Mouse (Mus musculus) stomach, embryonic 16.5 days (tissue): Measurements from ENCODE around the gene Pdgfra. TPM values are rescaled to one million over a fixed set of nuclear protein-coding genes. Genes with fewer than 3 reads are reported as not detected.

ENCODE experiments used
- ATAC-seq: fragments of 200-750 bp; cut with Nextera tagmentation; 2 replicates; pipeline ENCODE4 v1.8.0; 2017; ENCODE audit warnings: moderate number of reproducible peaks, moderate TSS enrichment; ENCODE audit not compliant: insufficient read depth, low FRiP score
- H3K27ac ChIP-seq: fragments of 300-500 bp; sonication (generic); 2 replicates; pipeline ENCODE4 v1.5.1; 2014; ENCODE audit warnings: low read length
- H3K27me3 ChIP-seq: fragments of 300-500 bp; sonication (generic); 2 replicates; pipeline ENCODE4 v1.6.1; 2014; ENCODE audit warnings: low read length, control low read depth, mixed read lengths; ENCODE audit not compliant: control insufficient read depth, insufficient read depth
- H3K36me3 ChIP-seq: fragments of 300-500 bp; sonication (generic); 2 replicates; pipeline ENCODE4 v1.6.1; 2014; ENCODE audit warnings: low read length; ENCODE audit not compliant: control insufficient read depth, insufficient read depth
- H3K4me1 ChIP-seq: fragments of 300-500 bp; sonication (generic); 2 replicates; pipeline ENCODE4 v1.6.1; 2014; ENCODE audit warnings: low read length, control low read depth, mixed read lengths; ENCODE audit not compliant: control insufficient read depth, insufficient read depth
- H3K4me2 ChIP-seq: fragments of 300-500 bp; sonication (generic); 2 replicates; pipeline ENCODE4 v1.6.1; 2014; ENCODE audit warnings: low read depth, low read length, mixed read lengths
- H3K4me3 ChIP-seq: fragments of 300-500 bp; sonication (generic); replicated peaks from 2 replicates; pipeline ENCODE4 v1.5.1; 2014; ENCODE audit warnings: mild to moderate bottlenecking, low read length
- H3K9ac ChIP-seq: fragments of 300-500 bp; sonication (generic); 2 replicates; pipeline ENCODE4 v1.6.1; 2014; ENCODE audit warnings: low read length
- H3K9me3 ChIP-seq: fragments of 300-500 bp; sonication (generic); replicated peaks from 2 replicates; pipeline ENCODE4 v1.6.1; 2016; ENCODE audit warnings: low read length, control low read depth; ENCODE audit not compliant: control insufficient read depth
- WGBS: fragments of 180-500 bp; shearing (Covaris S2); extraction: QIAGEN DNeasy Blood & Tissue Kit; methylation state at CpG from one replicate; pipeline ENCODE4 v1.1.7; 2014; 5-methylcytosine and 5-hydroxymethylcytosine counted together
- polyA plus RNA-seq: library from polyadenylated mRNA; unstranded; fragments of >200 nt; fragmentation: Nextera tagmentation; extraction: Ambion mirVana; gene quantifications from 2 replicates; pipeline ENCODE4 v1.2.1, GENCODE M21; 2015

The Pdgfra gene
- polyA plus RNA-seq, 1 experiment from 2014 or later, result 39.5 TPM

DNA sequence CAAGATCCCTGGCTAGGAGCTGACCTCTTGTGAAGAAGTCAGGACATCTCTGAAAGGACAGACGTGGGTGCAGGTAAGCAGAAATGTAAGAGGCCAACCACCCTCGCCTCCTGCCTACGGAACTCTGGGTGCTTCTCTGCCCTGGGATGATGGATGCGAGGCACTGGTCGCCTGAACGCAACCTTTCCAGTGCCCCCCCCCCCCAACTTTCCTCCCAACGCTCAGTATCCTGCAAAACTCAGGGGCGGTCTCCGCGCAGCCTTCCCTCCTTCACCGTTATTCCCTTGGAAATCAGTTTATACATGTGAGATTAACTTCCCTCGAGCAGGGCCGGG is 1.5 kb downstream of the Pdgfra start:
- ATAC-seq, result no peak
- peak overlapping the region; percentile 93 for H3K27ac ChIP-seq
- H3K9ac ChIP-seq, result peak overlapping the region; percentile 72
- peak overlapping the region; percentile 87 for H3K4me2 ChIP-seq
- H3K9me3 ChIP-seq, result no peaks in the 10 kb centered on the region
- H3K4me3 ChIP-seq, result peak overlapping the region; percentile 62
- WGBS, result under 1% methylated on average over 13 of the region's 13 CpGs
- H3K36me3 ChIP-seq, result no peaks in the 10 kb centered on the region
- peaks cover 19% of the 10 kb centered on the region for H3K27me3 ChIP-seq
- peaks cover 12% of the 10 kb centered on the region; the same call in 1 of the 2 replicates for H3K4me1 ChIP-seq

- Histone ChIP-seq H3K4me2 (peak overlapping the region; percentile 87), H3K4me1 (peaks cover 11% of the 10 kb centered on the region; the same call in 1 of the 2 replicates), H3K9ac (peak overlapping the region; percentile 72), H3K27ac (peak overlapping the region; percentile 93), H3K36me3 (no peaks in the 10 kb centered on the region), H3K9me3 (no peaks in the 10 kb centered on the region), H3K4me3 (peak overlapping the region; percentile 62), H3K27me3 (peaks cover 19% of the 10 kb centered on the region)
- ATAC-seq, result no peak
- 1% methylated on average over 27 of the region's 27 CpGs for whole genome bisulfite sequencing
These were observed 2.0 kb downstream of the Pdgfra start for GRCm38 (mm10) chr5:75153961-75154620.

DNA sequence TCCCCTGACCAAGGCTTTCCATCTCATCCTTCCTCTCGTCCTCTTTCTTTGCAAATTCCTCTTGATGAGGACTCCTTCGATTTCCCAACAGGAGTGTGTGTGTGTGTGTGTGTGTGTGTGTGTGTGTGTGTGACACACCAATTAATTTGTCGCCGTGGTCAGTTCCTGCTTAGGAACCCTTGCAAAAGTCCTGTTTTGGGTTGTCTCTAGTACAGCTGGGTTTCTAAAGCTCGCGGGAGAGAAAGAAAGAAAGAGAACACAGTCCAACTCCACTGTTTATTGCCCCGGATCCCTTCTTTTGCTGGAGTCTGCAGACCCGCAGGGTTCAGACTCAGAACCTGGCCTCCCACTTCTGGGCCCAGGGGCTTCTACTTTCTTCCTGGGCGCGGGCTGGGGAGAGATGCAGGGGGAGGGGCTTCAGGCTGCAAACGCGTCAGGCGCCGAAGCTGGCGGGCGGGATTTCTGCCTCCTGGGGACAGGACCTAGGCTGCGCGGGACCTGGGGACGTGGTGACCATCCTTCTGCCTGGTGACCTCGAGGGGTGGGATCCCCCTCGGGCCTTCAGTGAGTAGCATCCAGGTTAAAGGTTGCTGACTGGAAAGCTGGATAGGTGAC is 2.6 kb downstream of the Pdgfra start:
- Histone ChIP-seq H3K4me3 (peak overlapping the region; percentile 62), H3K9me3 (no peaks in the 10 kb centered on the region), H3K9ac (peak overlapping the region; percentile 72), H3K36me3 (no peaks in the 10 kb centered on the region), H3K4me1 (peaks cover 11% of the 10 kb centered on the region; the same call in 1 of the 2 replicates), H3K4me2 (peak overlapping the region; percentile 87), H3K27me3 (peaks cover 16% of the 10 kb centered on the region), H3K27ac (peak overlapping the region; percentile 93)
- peak; percentile 9; the same call in 1 of the 2 replicates for ATAC-seq
- WGBS, result 2% methylated on average over 21 of the region's 21 CpGs

- peaks cover 11% of the 10 kb centered on the region; the same call in 1 of the 2 replicates for H3K4me1 ChIP-seq
- no peaks in the 10 kb centered on the region for H3K9me3 ChIP-seq
- H3K27me3 ChIP-seq, result peaks cover 16% of the 10 kb centered on the region
- H3K4me3 ChIP-seq, result peak overlapping the region; percentile 62
- peak overlapping the region; percentile 72 for H3K9ac ChIP-seq
- peak overlapping the region; percentile 93 for H3K27ac ChIP-seq
- under 1% methylated on average over 7 of the region's 9 CpGs for WGBS
- peak overlapping the region; percentile 87 for H3K4me2 ChIP-seq
- H3K36me3 ChIP-seq, result no peaks in the 10 kb centered on the region
- no peak for ATAC-seq
These were observed 3.2 kb downstream of the Pdgfra start for GRCm38 (mm10) chr5:75155281-75155680.

DNA sequence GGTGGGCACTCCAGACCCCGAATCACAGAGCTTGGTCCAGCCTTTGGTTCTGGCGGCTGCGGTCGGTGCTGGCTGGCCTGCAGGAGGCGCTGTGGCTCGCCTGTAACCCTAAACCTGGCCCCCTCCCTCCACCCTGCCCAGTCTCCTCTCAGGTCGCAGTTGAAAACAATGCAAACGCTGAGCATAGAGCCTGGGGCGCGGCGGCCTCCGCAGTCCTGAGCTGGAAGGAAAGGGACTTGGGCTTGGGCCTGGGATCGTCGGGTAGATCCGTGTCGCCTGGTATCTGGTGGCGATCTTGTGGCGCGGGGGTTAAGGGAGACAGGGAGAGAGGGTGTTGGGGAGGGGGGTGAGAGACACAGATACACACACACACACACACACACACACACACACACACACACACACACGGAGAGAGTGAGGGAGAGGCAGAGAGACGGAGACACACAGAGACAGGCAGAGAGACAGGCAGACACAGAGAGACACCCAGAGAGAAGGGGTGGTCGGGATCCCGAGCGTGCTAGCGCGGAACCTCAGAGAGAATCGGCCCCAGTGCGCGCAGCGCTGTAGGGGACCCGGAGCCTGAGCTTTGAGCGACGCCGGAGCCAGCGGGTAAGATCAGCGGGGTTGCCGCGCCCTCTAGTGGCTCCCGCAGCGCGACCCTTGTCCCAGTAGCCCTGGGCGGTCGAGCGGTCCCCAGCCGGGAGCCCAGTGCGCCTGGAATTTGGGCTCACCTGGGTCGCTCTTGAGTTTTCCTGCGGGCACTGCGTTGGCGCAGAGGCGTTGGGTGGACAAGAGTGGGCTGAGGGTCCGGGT is 3.9 kb downstream of the Pdgfra start:
- peaks cover 6% of the 10 kb centered on the region; the same call in 1 of the 2 replicates for H3K4me1 ChIP-seq
- peak overlapping the region; percentile 84 for H3K27ac ChIP-seq
- ATAC-seq, result peak; percentile 79
- H3K9ac ChIP-seq, result peak overlapping the region; percentile 69
- H3K9me3 ChIP-seq, result no peaks in the 10 kb centered on the region
- whole genome bisulfite sequencing, result under 1% methylated on average over 52 of the region's 52 CpGs
- no peaks in the 10 kb centered on the region for H3K36me3 ChIP-seq
- peak overlapping the region; percentile 87 for H3K4me2 ChIP-seq
- H3K27me3 ChIP-seq, result peaks cover 11% of the 10 kb centered on the region; the same call in 1 of the 2 replicates
- H3K4me3 ChIP-seq, result peak overlapping the region; percentile 62

DNA sequence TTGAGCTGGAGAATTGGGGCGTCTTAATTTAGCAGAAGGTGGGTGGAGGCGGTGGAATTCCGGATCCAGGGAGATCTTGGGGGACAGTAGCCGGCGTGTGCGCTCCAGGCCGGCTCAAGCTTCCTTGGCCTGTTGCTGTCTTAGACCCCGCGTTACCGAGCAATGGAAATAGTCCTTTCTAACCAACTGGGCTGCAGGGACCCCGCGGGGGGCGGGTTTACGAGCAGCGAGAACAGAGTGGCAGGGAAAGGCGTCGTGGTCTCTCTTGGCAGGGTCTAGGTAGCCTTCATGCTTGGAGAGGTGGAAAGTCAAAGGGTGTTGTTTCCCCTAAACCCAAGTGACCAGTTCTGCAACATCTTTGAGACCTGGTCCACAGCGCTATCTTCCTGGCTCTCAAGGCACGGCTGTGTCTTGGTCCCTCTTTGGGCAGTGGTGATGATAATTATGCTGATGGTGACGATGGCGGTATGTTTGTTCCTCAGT is 4.5 kb downstream of the Pdgfra start:
- peak overlapping the region; percentile 84 for H3K27ac ChIP-seq
- H3K4me3 ChIP-seq, result peak overlapping the region; percentile 62
- H3K9ac ChIP-seq, result peak overlapping the region; percentile 69
- H3K4me1 ChIP-seq, result peaks cover 3% of the 10 kb centered on the region; the same call in 1 of the 2 replicates
- H3K4me2 ChIP-seq, result peak overlapping the region; percentile 87
- peaks cover 7% of the 10 kb centered on the region; the same call in 1 of the 2 replicates for H3K27me3 ChIP-seq
- no peaks in the 10 kb centered on the region for H3K9me3 ChIP-seq
- no peaks in the 10 kb centered on the region for H3K36me3 ChIP-seq
- under 1% methylated on average over 21 of the region's 21 CpGs for WGBS
- no peak for ATAC-seq

DNA sequence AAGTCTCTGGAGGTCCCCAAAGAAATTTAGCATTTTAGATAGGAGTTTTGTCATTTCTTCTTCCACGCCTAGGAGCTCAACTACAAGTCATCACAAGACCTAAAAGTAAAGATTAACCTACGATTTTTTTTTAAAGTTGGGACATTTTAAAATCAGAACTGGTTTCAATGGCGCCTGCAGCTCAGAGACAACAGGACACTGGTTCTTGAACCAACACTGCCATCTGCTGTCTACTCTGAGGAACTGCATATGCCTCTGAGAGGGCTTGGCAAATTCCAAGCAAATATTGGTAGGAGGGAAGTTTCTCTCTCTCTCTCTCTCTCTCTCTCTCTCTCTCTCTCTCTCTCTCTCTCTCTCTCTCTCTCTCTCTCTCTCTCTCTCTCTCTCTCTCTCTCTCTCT is 4.9 kb downstream of the Pdgfra start:
- Histone ChIP-seq H3K4me3 (peak overlapping the region; percentile 62), H3K4me2 (peak overlapping the region; percentile 87), H3K4me1 (peaks cover 3% of the 10 kb centered on the region; the same call in 1 of the 2 replicates), H3K27ac (peak overlapping the region; percentile 84), H3K27me3 (peaks cover 7% of the 10 kb centered on the region; the same call in 1 of the 2 replicates), H3K9me3 (no peaks in the 10 kb centered on the region), H3K36me3 (no peaks in the 10 kb centered on the region), H3K9ac (peak overlapping the region; percentile 69)
- WGBS, result 0% methylated on average over 3 of the region's 3 CpGs
- no peak for ATAC-seq

DNA sequence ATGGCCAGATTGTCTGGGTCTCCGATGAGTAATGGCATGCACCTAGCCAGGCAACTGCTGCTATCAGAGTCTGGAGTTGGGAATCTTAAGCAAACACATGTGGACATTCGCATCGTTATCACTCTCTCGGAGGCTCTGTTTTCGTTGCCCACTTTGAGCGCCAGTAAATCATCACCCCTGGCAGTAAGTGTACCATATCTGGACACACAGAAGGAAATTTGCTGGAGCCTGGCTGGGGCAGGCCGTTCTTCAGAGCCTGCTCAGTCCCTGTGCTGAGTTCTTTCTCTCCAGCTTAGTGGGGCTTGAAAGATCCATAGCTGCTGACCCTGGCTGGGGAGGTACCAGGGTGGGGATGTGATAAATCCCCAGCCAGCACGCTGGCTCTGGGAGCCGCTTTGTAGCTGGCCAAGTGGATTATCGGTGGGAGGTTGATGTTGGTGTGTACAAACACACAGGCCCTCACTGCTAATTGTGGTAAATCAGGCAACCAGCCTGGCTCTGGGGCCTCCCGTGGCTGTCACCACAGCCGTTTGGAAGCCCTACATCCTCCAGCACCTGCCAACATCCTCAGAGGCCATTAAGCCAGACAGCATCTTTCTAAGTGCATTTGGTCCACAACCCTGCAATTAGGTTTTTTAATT is 8.6 kb downstream of the Pdgfra start:
- WGBS, result 27% methylated on average over 12 of the region's 12 CpGs
- ATAC-seq, result no peak
- H3K4me1 ChIP-seq, result no peaks in the 10 kb centered on the region
- no peak overlapping the region for H3K4me2 ChIP-seq
- H3K27ac ChIP-seq, result no peak overlapping the region
- no peaks in the 10 kb centered on the region for H3K9me3 ChIP-seq
- H3K36me3 ChIP-seq, result no peaks in the 10 kb centered on the region
- H3K9ac ChIP-seq, result no peak overlapping the region
- H3K4me3 ChIP-seq, result no peak overlapping the region
- H3K27me3 ChIP-seq, result no peaks in the 10 kb centered on the region
